Mouse (Mus musculus) heart, postnatal 4 days (tissue): ENCODE data around the gene Lingo4. TPM values are rescaled to one million over a fixed set of nuclear protein-coding genes. Genes with fewer than 3 reads are reported as not detected.
A peak's percentile ranks its signal among the peaks of the same experiment; 100 is the strongest.

ENCODE experiments used
- DNase-seq: peaks from one replicate; pipeline ENCODE4 v3.0.0; 2021
- total RNA-seq, 2 experiments: library from RNA; stranded (reverse); gene quantifications; 2 replicates each; pipeline ENCODE4 v1.2.3; 2021

Gene Lingo4
- under 1 TPM in 1 of 2 experiments, not detected in 1; 0.11 TPM for total RNA-seq

GRCm38 (mm10) chr3:94398217-94398616 lies at the start of gene Lingo4:
TSS of gene Lingo4 (plus strand) at chr3:94398517.
- DNase-seq, result no peak

- DNase-seq, result no peak
Observed at GRCm38 (mm10) chr3:94360812-94361211, 37.5 kb upstream of the Lingo4 start.

GRCm38 (mm10) chr3:94362138-94362537 lies 36.2 kb upstream of the Lingo4 start, which contains the start of gene C2cd4d:
TSS of gene C2cd4d (plus strand) at chr3:94362438.
- DNase-seq, result no peak

GRCm38 (mm10) chr3:94363291-94364153 lies 34.8 kb upstream of the Lingo4 start:
- peak; percentile 59 for DNase-seq

GRCm38 (mm10) chr3:94364154-94364526 lies 34.2 kb upstream of the Lingo4 start:
- no peak for DNase-seq

- peak; percentile 83 for DNase-seq
Observed at GRCm38 (mm10) chr3:94366761-94367160, 31.6 kb upstream of the Lingo4 start.

GRCm38 (mm10) chr3:94367511-94367910 lies 30.8 kb upstream of the Lingo4 start:
- DNase-seq, result no peak

GRCm38 (mm10) chr3:94368631-94369030 lies 29.7 kb upstream of the Lingo4 start:
- DNase-seq, result no peak

- DNase-seq, result no peak
Observed at GRCm38 (mm10) chr3:94369709-94370108, 28.6 kb upstream of the Lingo4 start.

- DNase-seq, result peak; percentile 86
Observed at GRCm38 (mm10) chr3:94371637-94372036, 26.7 kb upstream of the Lingo4 start.

GRCm38 (mm10) chr3:94372038-94372437 lies 26.3 kb upstream of the Lingo4 start:
- DNase-seq, result no peak

- peak; percentile 61 for DNase-seq
Observed at GRCm38 (mm10) chr3:94372641-94373040, 25.7 kb upstream of the Lingo4 start, which contains the start of gene Rorc. TSS of gene Rorc (plus strand) at chr3:94372794.

- DNase-seq, result no peak
Observed at GRCm38 (mm10) chr3:94373090-94373489, 25.2 kb upstream of the Lingo4 start.

GRCm38 (mm10) chr3:94373597-94374011 lies 24.7 kb upstream of the Lingo4 start:
- peak; percentile 47 for DNase-seq

GRCm38 (mm10) chr3:94374636-94375035 lies 23.7 kb upstream of the Lingo4 start:
- DNase-seq, result no peak

- no peak for DNase-seq
Observed at GRCm38 (mm10) chr3:94375146-94375545, 23.2 kb upstream of the Lingo4 start.

GRCm38 (mm10) chr3:94375861-94376260 lies 22.5 kb upstream of the Lingo4 start:
- no peak for DNase-seq

- DNase-seq, result no peak
Observed at GRCm38 (mm10) chr3:94377028-94377923, 21.0 kb upstream of the Lingo4 start.

- DNase-seq, result no peak
Observed at GRCm38 (mm10) chr3:94379831-94380510, 18.3 kb upstream of the Lingo4 start.

GRCm38 (mm10) chr3:94382308-94382707 lies 16.0 kb upstream of the Lingo4 start:
- DNase-seq, result no peak

- DNase-seq, result no peak
Observed at GRCm38 (mm10) chr3:94383476-94383875, 14.8 kb upstream of the Lingo4 start.

GRCm38 (mm10) chr3:94386671-94387070 lies 11.6 kb upstream of the Lingo4 start:
- DNase-seq, result no peak
